Mouse (Mus musculus) C2C12 (cell line): ENCODE results near the gene Pi4ka.

ENCODE experiments used
- CTCF ChIP-seq: IDR thresholded peaks from one replicate; pipeline ENCODE4 v1.5.1; 2011; ENCODE audit not compliant: control insufficient read depth, insufficient read depth, insufficient read length
- MYOD1 ChIP-seq: IDR thresholded peaks from one replicate; pipeline ENCODE4 v1.6.1; 2011; ENCODE audit warnings: low read depth; ENCODE audit not compliant: control insufficient read depth, insufficient read length
- MYOG ChIP-seq: IDR thresholded peaks from one replicate; pipeline ENCODE4 v1.6.1; 2011; ENCODE audit not compliant: control insufficient read depth, insufficient read length; ENCODE audit errors: extremely low read depth
- USF1 ChIP-seq: IDR thresholded peaks from one replicate; pipeline ENCODE4 v1.6.1; 2011; ENCODE audit warnings: low read depth, mild to moderate bottlenecking, control low read depth, moderate library complexity

- TF ChIP-seq CTCF (no peak), USF1 (no peak), MYOG (no peak), MYOD1 (no peak)
Observed at GRCm38 (mm10) chr16:17382306-17382705, 23.8 kb downstream of the Pi4ka start.
